Mouse (Mus musculus) cortical plate, adult 2 months (tissue): ENCODE measurements around the gene Eme2.

ENCODE experiments used
- CTCF ChIP-seq: fragments of 200-500 bp; IDR thresholded peaks from 2 replicates; pipeline ENCODE4 v1.5.1; 2011; ENCODE audit warnings: mild to moderate bottlenecking, control low read depth, low read length; ENCODE audit not compliant: insufficient read depth; ENCODE audit errors: extremely low read depth
- POLR2A ChIP-seq: fragments of 200-500 bp; IDR thresholded peaks from 2 replicates; pipeline ENCODE4 v1.6.1; 2011; ENCODE audit warnings: mild to moderate bottlenecking, low read length, control low read depth; ENCODE audit not compliant: insufficient read depth; ENCODE audit errors: extremely low read depth

GRCm38 (mm10) chr17:24907591-24907990 lies 12.7 kb upstream of the Eme2 start:
- TF ChIP-seq POLR2A, result no peak
- TF ChIP-seq CTCF, result no peak
